Mouse (Mus musculus): ENCODE results near the gene Arhgap18. TPM values are rescaled to one million over a fixed set of nuclear protein-coding genes. Genes with fewer than 3 reads are reported as not detected.

Gene Arhgap18
- polyA plus RNA-seq, 1 experiment from 2014 or later, result 15.2 TPM

GRCm38 (mm10) chr10:26791810-26792209 lies 38.6 kb downstream of the Arhgap18 start:
- H3K36me3 ChIP-seq, result no peaks in the 10 kb centered on the region
- H3K9ac ChIP-seq, result no peak overlapping the region
- WGBS, result 83% methylated on average over 3 of the region's 3 CpGs
- no peak overlapping the region for H3K4me3 ChIP-seq
- H3K4me2 ChIP-seq (replicated peaks), result no peak overlapping the region
- no peaks in the 10 kb centered on the region for H3K27me3 ChIP-seq
- no peaks in the 10 kb centered on the region for H3K4me1 ChIP-seq
- ATAC-seq (ENCODE audit: low FRiP score), result no peak
- no peak overlapping the region for H3K27ac ChIP-seq
- H3K9me3 ChIP-seq (replicated peaks), result no peaks in the 10 kb centered on the region

GRCm38 (mm10) chr10:26793013-26793412 lies 39.8 kb downstream of the Arhgap18 start:
- Histone ChIP-seq H3K9ac (no peak overlapping the region), H3K27me3 (no peaks in the 10 kb centered on the region), H3K9me3 (replicated peaks) (no peaks in the 10 kb centered on the region), H3K4me2 (replicated peaks) (no peak overlapping the region), H3K27ac (no peak overlapping the region), H3K4me3 (no peak overlapping the region), H3K36me3 (no peaks in the 10 kb centered on the region), H3K4me1 (no peaks in the 10 kb centered on the region)
- 94% methylated on average over 8 of the region's 8 CpGs for WGBS
- no peak for ATAC-seq (ENCODE audit: low FRiP score)

- no peak overlapping the region for H3K27ac ChIP-seq
- WGBS, result 78% methylated on average over 10 of the region's 10 CpGs
- H3K4me1 ChIP-seq, result no peaks in the 10 kb centered on the region
- ATAC-seq (ENCODE audit: low FRiP score), result no peak
- H3K9me3 ChIP-seq (replicated peaks), result no peaks in the 10 kb centered on the region
- no peak overlapping the region for H3K9ac ChIP-seq
- no peak overlapping the region for H3K4me3 ChIP-seq
- no peaks in the 10 kb centered on the region for H3K36me3 ChIP-seq
- no peaks in the 10 kb centered on the region for H3K27me3 ChIP-seq
- H3K4me2 ChIP-seq (replicated peaks), result no peak overlapping the region
These were observed 43.4 kb downstream of the Arhgap18 start for GRCm38 (mm10) chr10:26796432-26797286.

GRCm38 (mm10) chr10:26797287-26797672 lies 44.1 kb downstream of the Arhgap18 start:
- Histone ChIP-seq H3K27me3 (no peaks in the 10 kb centered on the region), H3K4me1 (no peaks in the 10 kb centered on the region), H3K4me3 (no peak overlapping the region), H3K9me3 (replicated peaks) (no peaks in the 10 kb centered on the region), H3K27ac (no peak overlapping the region), H3K4me2 (replicated peaks) (no peak overlapping the region), H3K9ac (no peak overlapping the region), H3K36me3 (no peaks in the 10 kb centered on the region)
- WGBS, result 93% methylated on average over 7 of the region's 7 CpGs
- ATAC-seq (ENCODE audit: low FRiP score), result no peak

GRCm38 (mm10) chr10:26798752-26799411 lies 45.7 kb downstream of the Arhgap18 start:
- 83% methylated on average over 10 of the region's 10 CpGs for whole genome bisulfite sequencing

GRCm38 (mm10) chr10:26799562-26800051 lies 46.4 kb downstream of the Arhgap18 start:
- no peak overlapping the region for H3K27ac ChIP-seq

More at GRCm38 (mm10) chr10:26798752-26799411, 45.7 kb downstream of the Arhgap18 start:
- Histone ChIP-seq H3K9me3 (replicated peaks) (no peaks in the 10 kb centered on the region), H3K27ac (no peak overlapping the region), H3K36me3 (no peaks in the 10 kb centered on the region), H3K27me3 (no peaks in the 10 kb centered on the region), H3K4me3 (no peak overlapping the region), H3K4me2 (replicated peaks) (no peak overlapping the region), H3K4me1 (no peaks in the 10 kb centered on the region), H3K9ac (no peak overlapping the region)
- no peak for ATAC-seq (ENCODE audit: low FRiP score)

GRCm38 (mm10) chr10:26804351-26804983 lies 51.2 kb downstream of the Arhgap18 start:
- 63% methylated on average over 5 of the region's 5 CpGs for WGBS

More at GRCm38 (mm10) chr10:26799562-26800051, 46.4 kb downstream of the Arhgap18 start:
- no peak overlapping the region for H3K9ac ChIP-seq
- no peaks in the 10 kb centered on the region for H3K9me3 ChIP-seq (replicated peaks)
- H3K27me3 ChIP-seq, result no peaks in the 10 kb centered on the region
- no peak overlapping the region for H3K4me3 ChIP-seq
- no peak overlapping the region for H3K4me2 ChIP-seq (replicated peaks)
- ATAC-seq (ENCODE audit: low FRiP score), result no peak
- no peaks in the 10 kb centered on the region for H3K4me1 ChIP-seq
- WGBS, result 60% methylated on average over 5 of the region's 5 CpGs
- H3K36me3 ChIP-seq, result no peaks in the 10 kb centered on the region

GRCm38 (mm10) chr10:26805007-26805406 lies 51.8 kb downstream of the Arhgap18 start:
- no peak overlapping the region for H3K4me3 ChIP-seq
- no peaks in the 10 kb centered on the region for H3K9me3 ChIP-seq (replicated peaks)
- H3K27me3 ChIP-seq, result no peaks in the 10 kb centered on the region
- H3K4me2 ChIP-seq (replicated peaks), result no peak overlapping the region
- H3K36me3 ChIP-seq, result no peaks in the 10 kb centered on the region
- no peak overlapping the region for H3K27ac ChIP-seq
- WGBS, result 59% methylated on average over 1 of the region's 1 CpGs
- H3K9ac ChIP-seq, result no peak overlapping the region
- ATAC-seq (ENCODE audit: low FRiP score), result no peak
- no peaks in the 10 kb centered on the region for H3K4me1 ChIP-seq

More at GRCm38 (mm10) chr10:26804351-26804983, 51.2 kb downstream of the Arhgap18 start:
- Histone ChIP-seq H3K27ac (no peak overlapping the region), H3K36me3 (no peaks in the 10 kb centered on the region), H3K4me1 (no peaks in the 10 kb centered on the region), H3K4me3 (no peak overlapping the region), H3K4me2 (replicated peaks) (no peak overlapping the region), H3K27me3 (no peaks in the 10 kb centered on the region), H3K9me3 (replicated peaks) (no peaks in the 10 kb centered on the region), H3K9ac (no peak overlapping the region)
- 0 out of 2 replicates have a peak, but pooled peaks have one; percentile 43 for ATAC-seq (ENCODE audit: low FRiP score)

- no peaks in the 10 kb centered on the region for H3K9me3 ChIP-seq (replicated peaks)
- H3K4me3 ChIP-seq, result no peak overlapping the region
- ATAC-seq (ENCODE audit: low FRiP score), result no peak
- no peaks in the 10 kb centered on the region for H3K36me3 ChIP-seq
- 76% methylated on average over 3 of the region's 3 CpGs for WGBS
- no peak overlapping the region for H3K27ac ChIP-seq
- no peak overlapping the region for H3K9ac ChIP-seq
- H3K27me3 ChIP-seq, result no peaks in the 10 kb centered on the region
- H3K4me2 ChIP-seq (replicated peaks), result no peak overlapping the region
- H3K4me1 ChIP-seq, result no peaks in the 10 kb centered on the region
These were observed 52.9 kb downstream of the Arhgap18 start for GRCm38 (mm10) chr10:26806092-26806491.

- Histone ChIP-seq H3K4me3 (no peak overlapping the region), H3K9ac (no peak overlapping the region), H3K27ac (no peak overlapping the region), H3K9me3 (replicated peaks) (no peaks in the 10 kb centered on the region), H3K36me3 (no peaks in the 10 kb centered on the region), H3K27me3 (no peaks in the 10 kb centered on the region), H3K4me2 (replicated peaks) (no peak overlapping the region), H3K4me1 (no peaks in the 10 kb centered on the region)
- WGBS, result 88% methylated on average over 7 of the region's 7 CpGs
- no peak for ATAC-seq (ENCODE audit: low FRiP score)
These were observed 56.8 kb downstream of the Arhgap18 start for GRCm38 (mm10) chr10:26810059-26810458.

GRCm38 (mm10) chr10:26810810-26811209 lies 57.6 kb downstream of the Arhgap18 start:
- Histone ChIP-seq H3K4me3 (no peak overlapping the region), H3K27ac (no peak overlapping the region), H3K4me2 (replicated peaks) (no peak overlapping the region), H3K9me3 (replicated peaks) (no peaks in the 10 kb centered on the region), H3K36me3 (no peaks in the 10 kb centered on the region), H3K9ac (no peak overlapping the region), H3K4me1 (no peaks in the 10 kb centered on the region), H3K27me3 (no peaks in the 10 kb centered on the region)
- no peak for ATAC-seq (ENCODE audit: low FRiP score)
- 84% methylated on average over 5 of the region's 5 CpGs for WGBS

- Histone ChIP-seq H3K27ac (no peak overlapping the region), H3K4me2 (replicated peaks) (no peak overlapping the region), H3K4me3 (no peak overlapping the region), H3K9me3 (replicated peaks) (no peaks in the 10 kb centered on the region), H3K9ac (no peak overlapping the region), H3K36me3 (no peaks in the 10 kb centered on the region), H3K4me1 (no peaks in the 10 kb centered on the region), H3K27me3 (no peaks in the 10 kb centered on the region)
- WGBS, result 81% methylated on average over 4 of the region's 4 CpGs
- ATAC-seq (ENCODE audit: low FRiP score), result no peak
These were observed 58.1 kb downstream of the Arhgap18 start for GRCm38 (mm10) chr10:26811342-26811741.
